Mouse (Mus musculus) limb, embryonic 14.5 days (tissue): Measurements from ENCODE around the gene Arpc1b. TPM values are rescaled to one million over a fixed set of nuclear protein-coding genes. Genes with fewer than 3 reads are reported as not detected.
"Not testable (repeated sequence)": the region's sequence is repeated elsewhere in the genome, so short reads cannot be mapped to it uniquely, and the experiment has no call there.

Source experiments
- ATAC-seq: fragments of 200-750 bp; cut with Nextera tagmentation; 2 replicates; pipeline ENCODE4 v1.8.0; 2017; ENCODE audit warnings: low read depth, moderate number of reproducible peaks, moderate TSS enrichment; ENCODE audit not compliant: low FRiP score
- DNase-seq: peaks from one replicate; pipeline ENCODE4 v3.0.0-alpha.2; 2015; ENCODE audit warnings: low spot score
- H3K27ac ChIP-seq: fragments of 300-500 bp; sonication (generic); replicated peaks from 2 replicates; pipeline ENCODE4 v1.5.1; 2014; ENCODE audit warnings: low read depth, mild to moderate bottlenecking, low read length, moderate library complexity, mixed read lengths
- H3K27me3 ChIP-seq: fragments of 300-500 bp; sonication (generic); 2 replicates; pipeline ENCODE4 v1.6.1; 2014; ENCODE audit warnings: low read length, mixed read lengths; ENCODE audit not compliant: control insufficient read depth, insufficient read depth
- H3K36me3 ChIP-seq: fragments of 300-500 bp; sonication (generic); 2 replicates; pipeline ENCODE4 v1.6.1; 2014; ENCODE audit warnings: mild to moderate bottlenecking, low read length, moderate library complexity, mixed read lengths; ENCODE audit not compliant: control insufficient read depth, insufficient read depth
- H3K4me1 ChIP-seq: fragments of 300-500 bp; sonication (generic); 2 replicates; pipeline ENCODE4 v1.6.1; 2014; ENCODE audit warnings: antibody characterized with exemption, low read length, mixed read lengths; ENCODE audit not compliant: control insufficient read depth, insufficient read depth
- H3K4me2 ChIP-seq: fragments of 300-500 bp; sonication (generic); replicated peaks from 2 replicates; pipeline ENCODE4 v1.6.1; 2014; ENCODE audit warnings: low read depth, mild to moderate bottlenecking, low read length, moderate library complexity; ENCODE audit not compliant: severe bottlenecking
- H3K4me3 ChIP-seq: fragments of 300-500 bp; sonication (generic); replicated peaks from 2 replicates; pipeline ENCODE4 v1.5.1; 2014; ENCODE audit warnings: low read length
- H3K9ac ChIP-seq: fragments of 300-500 bp; sonication (generic); 2 replicates; pipeline ENCODE4 v1.6.1; 2014; ENCODE audit warnings: mild to moderate bottlenecking, low read depth, low read length, moderate library complexity; ENCODE audit not compliant: severe bottlenecking
- H3K9me3 ChIP-seq: fragments of 300-500 bp; sonication (generic); 2 replicates; pipeline ENCODE4 v1.6.1; 2016; ENCODE audit warnings: low read length; ENCODE audit not compliant: control insufficient read depth
- POLR2A ChIP-seq: fragments of 200-500 bp; IDR thresholded peaks from 2 replicates; pipeline ENCODE4 v1.8.0; 2012; ENCODE audit warnings: inconsistent platforms, mild to moderate bottlenecking, moderate library complexity, borderline replicate concordance; ENCODE audit not compliant: insufficient read depth, insufficient read length; ENCODE audit errors: extremely low read depth
- WGBS: fragments of 180-500 bp; shearing (Covaris S2); extraction: QIAGEN DNeasy Blood & Tissue Kit; methylation state at CpG from one replicate; pipeline ENCODE4 v1.1.7; 2014; 5-methylcytosine and 5-hydroxymethylcytosine counted together
- polyA plus RNA-seq, 2 experiments: library from polyadenylated mRNA; depleted of rRNA in 1 of 2; stranded (reverse) in 1 of 2; unstranded in 1 of 2; fragments of >200 nt; fragmentation: Nextera tagmentation in 1 of 2; extraction: Ambion mirVana in 1 of 2; gene quantifications; 2 replicates each; pipeline versions ENCODE4 v1.2.1 to v1.2.3; 2012 to 2014

The Arpc1b gene
- polyA plus RNA-seq, 2 experiments = 214 to 340 TPM

- Histone ChIP-seq H3K4me2 (no peak overlapping the region), H3K9me3 (no peaks in the 10 kb centered on the region), H3K4me3 (no peak overlapping the region), H3K4me1 (no peaks in the 10 kb centered on the region), H3K27me3 (no peaks in the 10 kb centered on the region), H3K36me3 (no peaks in the 10 kb centered on the region), H3K9ac (no peak overlapping the region), H3K27ac (no peak overlapping the region)
- no peak for DNase-seq
- no peak for TF ChIP-seq POLR2A
- 49% methylated on average over 3 of the region's 3 CpGs for WGBS
- ATAC-seq = no peak
Observed at GRCm38 (mm10) chr5:145075081-145075480, 38.9 kb upstream of the Arpc1b start.

- ATAC-seq = no peak
Observed at GRCm38 (mm10) chr5:145081866-145082613, 32.0 kb upstream of the Arpc1b start.

DNA sequence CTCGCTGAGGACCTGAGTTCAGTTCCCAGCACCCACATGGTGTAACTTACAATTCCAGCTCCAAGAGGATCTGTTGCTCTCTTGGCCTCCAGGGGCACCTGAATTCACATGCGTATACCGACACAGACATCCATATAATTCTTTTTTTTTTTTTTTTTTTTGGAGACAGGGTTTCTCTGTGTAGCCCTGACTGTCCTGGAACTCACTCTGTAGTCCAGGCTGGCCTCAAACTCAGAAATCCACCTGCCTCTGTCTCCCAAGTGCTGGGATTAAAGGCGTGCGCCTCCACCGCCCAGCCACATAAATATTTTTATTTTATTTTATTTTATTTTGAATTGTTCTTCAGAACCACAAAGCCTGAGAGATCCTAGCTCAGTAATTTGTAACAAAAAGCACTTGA, 30.8 kb upstream of the Arpc1b start:
- not testable (repeated sequence) for H3K27me3 ChIP-seq, H3K4me1 ChIP-seq, H3K9me3 ChIP-seq, DNase-seq, H3K36me3 ChIP-seq
- H3K27ac ChIP-seq = peak overlapping the region; percentile 77; the same call in 1 of the 2 replicates
- peak; percentile 10; the same call in 1 of the 2 replicates for ATAC-seq
- H3K4me3 ChIP-seq = peak overlapping the region; percentile 93
- H3K9ac ChIP-seq = peak overlapping the region; percentile 88
- peak overlapping the region; percentile 75 for H3K4me2 ChIP-seq
- 53% methylated on average over 6 of the region's 6 CpGs for WGBS

More at GRCm38 (mm10) chr5:145081866-145082613, 32.0 kb upstream of the Arpc1b start:
- H3K9me3 ChIP-seq = no peaks in the 10 kb centered on the region
- H3K4me2 ChIP-seq = no peak overlapping the region
- no peak overlapping the region for H3K4me3 ChIP-seq
- no peaks in the 10 kb centered on the region for H3K27me3 ChIP-seq
- H3K27ac ChIP-seq = no peak overlapping the region
- H3K4me1 ChIP-seq = peaks cover 7% of the 10 kb centered on the region
- H3K9ac ChIP-seq = no peak overlapping the region
- no peak for TF ChIP-seq POLR2A
- DNase-seq = no peak
- 0 out of 2 replicates have a peak, but pooled peaks cover 4% of the 10 kb centered on the region for H3K36me3 ChIP-seq
- 90% methylated on average over 10 of the region's 10 CpGs for WGBS

DNA sequence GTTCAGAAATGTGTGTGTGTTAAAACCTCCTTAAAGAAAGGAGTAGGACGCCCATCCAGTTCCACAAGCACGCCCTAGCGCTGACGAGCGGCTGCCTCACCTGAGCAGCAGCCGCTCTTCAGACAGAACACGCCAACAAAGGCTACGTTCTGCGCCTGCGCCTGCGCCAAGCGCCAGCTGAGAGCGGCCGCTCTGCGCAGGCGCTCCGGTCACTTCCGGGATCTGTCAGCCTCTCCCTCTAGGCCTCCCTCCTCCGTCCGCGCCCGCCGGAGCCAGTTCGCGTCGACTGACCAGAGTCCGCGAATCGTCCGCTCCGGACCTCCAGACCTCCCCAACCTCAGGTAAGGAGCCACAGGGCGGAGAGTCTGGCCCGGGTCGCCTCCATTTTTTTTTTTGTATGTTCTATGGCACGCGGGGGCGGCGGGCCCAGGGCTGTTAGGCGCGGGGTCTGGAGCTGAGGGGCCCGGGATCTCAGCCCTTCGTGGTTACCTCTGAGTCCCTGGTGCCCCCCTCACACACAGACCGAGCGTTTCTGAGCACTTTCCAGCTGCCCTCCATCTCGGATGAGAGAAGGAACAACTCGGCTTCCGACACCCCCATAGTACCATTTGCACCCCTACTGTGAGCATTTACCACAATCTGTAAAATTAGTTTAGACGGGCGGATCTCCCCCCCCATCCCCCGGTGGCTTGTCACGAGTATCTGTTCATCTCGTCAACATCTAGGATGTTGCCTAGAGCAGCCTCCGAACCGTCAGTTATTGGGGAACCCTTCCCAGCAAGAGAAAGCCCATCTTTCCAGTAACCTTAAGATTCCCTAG, 30.2 kb upstream of the Arpc1b start, which contains the start of the genes Arpc1a and Kpna7:
Gene Arpc1a, plus strand, starts transcription at position 199 of the 820 bp plus-strand sequence.
Gene Kpna7, minus strand, starts transcription at position 399 of the 820 bp plus-strand sequence.
- peaks cover 7% of the 10 kb centered on the region for H3K4me1 ChIP-seq
- H3K4me3 ChIP-seq = peak within 1 kb of the TSS; percentile 93
- TF ChIP-seq POLR2A = peak; percentile 90; the same call in 1 of the 2 replicates
- H3K27me3 ChIP-seq = no peaks in the 10 kb centered on the region
- 0 out of 2 replicates have a peak, but pooled peaks cover 11% of the 10 kb centered on the region for H3K36me3 ChIP-seq
- peak within 1 kb of the TSS; percentile 75 for H3K4me2 ChIP-seq
- peak within 1 kb of the TSS; percentile 88 for H3K9ac ChIP-seq
- H3K9me3 ChIP-seq = no peaks in the 10 kb centered on the region
- ATAC-seq = peak; percentile 96
- under 1% methylated on average over 53 of the region's 54 CpGs for WGBS
- peak; percentile 96 for DNase-seq
- peak within 1 kb of the TSS; percentile 77; the same call in 1 of the 2 replicates for H3K27ac ChIP-seq

DNA sequence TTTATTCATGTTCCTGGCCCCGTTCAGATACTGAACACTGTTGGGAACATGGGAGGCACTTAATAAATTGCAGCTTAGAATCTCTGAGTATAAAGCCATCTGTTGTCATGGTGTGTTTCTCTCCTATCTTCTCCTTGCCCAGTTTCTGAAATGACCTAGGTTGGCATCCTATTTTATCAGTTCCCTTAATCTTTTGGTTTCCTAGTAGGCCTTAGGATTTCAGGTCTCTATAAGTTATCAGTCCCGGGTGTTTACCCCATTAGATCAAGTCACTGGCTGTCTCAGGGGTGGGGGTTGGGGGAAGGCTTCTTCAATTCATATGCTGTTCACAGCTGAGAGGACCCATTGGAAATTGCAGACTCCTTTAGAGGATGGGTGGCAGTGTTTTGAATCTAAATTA, 29.2 kb upstream of the Arpc1b start:
- no peaks in the 10 kb centered on the region for H3K9me3 ChIP-seq
- H3K4me2 ChIP-seq = peak overlapping the region; percentile 75
- H3K4me3 ChIP-seq = peak overlapping the region; percentile 93
- H3K4me1 ChIP-seq = peaks cover 7% of the 10 kb centered on the region
- no peak for DNase-seq
- no peak overlapping the region for H3K27ac ChIP-seq
- H3K27me3 ChIP-seq = no peaks in the 10 kb centered on the region
- peak overlapping the region; percentile 88 for H3K9ac ChIP-seq
- no peak for ATAC-seq
- 0 out of 2 replicates have a peak, but pooled peaks cover 12% of the 10 kb centered on the region for H3K36me3 ChIP-seq
- WGBS = 70% methylated on average over 2 of the region's 2 CpGs
- no peak for TF ChIP-seq POLR2A
